ENCODE assay signal across 19 mouse cellular contexts in the genomic region with DNA sequence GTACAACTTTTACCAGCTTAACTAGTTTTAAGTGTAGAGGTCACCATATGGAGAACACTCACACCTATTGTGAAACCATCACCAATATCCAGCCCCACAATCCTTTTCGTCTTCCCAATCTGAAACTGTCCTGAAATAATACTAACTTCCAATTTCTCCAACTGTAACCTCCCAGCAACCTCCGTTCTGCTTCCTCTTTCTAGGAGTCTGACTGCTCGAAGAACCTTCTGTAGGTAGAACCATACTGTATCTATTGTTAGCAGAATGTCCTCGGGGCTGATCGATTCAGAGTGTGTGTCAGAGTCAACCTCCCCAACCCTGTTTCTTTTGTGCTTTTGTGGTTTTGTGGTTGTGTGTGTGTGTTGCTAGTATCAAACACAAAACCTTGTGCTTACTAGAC. TPM values are rescaled to one million over a fixed set of nuclear protein-coding genes. Genes with fewer than 3 reads are reported as not detected.
DNase-seq lines count a peak whose midpoint lies in the region; ATAC-seq and TF ChIP-seq lines count a peak whose summit lies in the region.
"Had no signal": no experiment of that assay in that cellular context is flagged by ENCODE, and none has a peak within 500 bp of the region (broad histone marks: within the 10 kb centered on the region; RNA-seq: fewer than 3 reads in every experiment).

No protein-coding gene starts in this region.

- no peaks in the 10 kb centered on the region for H3K9me3 ChIP-seq in MEL (replicated peaks; ENCODE audit: insufficient read depth, low read length)
- H3K9me3 ChIP-seq in stomach, postnatal 0 days (ENCODE audit: control insufficient read depth, low read length) = no peaks in the 10 kb centered on the region
- H3K9me3 ChIP-seq: embryonic facial prominence, embryonic 10.5 days; forebrain, embryonic 10.5 days; G1E; heart, embryonic 12.5 days had no signal

- H3K27ac ChIP-seq in MEL (ENCODE audit: control insufficient read depth, low read depth, low read length) = no peak overlapping the region
- peak overlapping the region; percentile 26; the same call in 1 of the 2 replicates for H3K27ac ChIP-seq in stomach, postnatal 0 days (replicated peaks)
- H3K27ac ChIP-seq: embryonic facial prominence, embryonic 10.5 days; forebrain, embryonic 10.5 days had no signal

- H3K27me3 ChIP-seq in MEL (ENCODE audit: control insufficient read depth in 1 of 2, insufficient read depth in 2 of 2, low read length in 2 of 2) = no peaks in the 10 kb centered on the region
- no peaks in the 10 kb centered on the region for H3K27me3 ChIP-seq in stomach, postnatal 0 days (ENCODE audit: control insufficient read depth, insufficient read depth, low read length)
- H3K27me3 ChIP-seq: heart, embryonic 12.5 days had no signal

- WGBS in stomach, postnatal 0 days = 71% methylated on average over 5 of the region's 5 CpGs

- peaks cover 0 to 16% of the 10 kb centered on the region in 2 experiments; a peak in 2 of 4 replicates for H3K36me3 ChIP-seq in MEL (ENCODE audit: control insufficient read depth in 1 of 2, insufficient read depth in 2 of 2, low read length in 2 of 2)
- H3K36me3 ChIP-seq in stomach, postnatal 0 days (ENCODE audit: control insufficient read depth, insufficient read depth, low read length) = no peaks in the 10 kb centered on the region
- H3K36me3 ChIP-seq: embryonic facial prominence, embryonic 10.5 days; forebrain, embryonic 10.5 days; G1E; heart, embryonic 12.5 days had no signal

- no peak overlapping the region for H3K4me3 ChIP-seq in MEL (ENCODE audit: control insufficient read depth in 1 of 2, insufficient read depth in 1 of 2, low read depth in 2 of 2, low read length in 2 of 2)
- H3K4me3 ChIP-seq in stomach, postnatal 0 days (ENCODE audit: low read depth, low read length) = no peak overlapping the region
- H3K4me3 ChIP-seq: embryonic facial prominence, embryonic 10.5 days; forebrain, embryonic 10.5 days; heart, embryonic 12.5 days had no signal

- H3K9ac ChIP-seq in MEL (ENCODE audit: control insufficient read depth, low read depth, low read length, poor library complexity, severe bottlenecking) = no peak overlapping the region
- no peak overlapping the region for H3K9ac ChIP-seq in stomach, postnatal 0 days (ENCODE audit: low read length)
- H3K9ac ChIP-seq: heart, embryonic 12.5 days had no signal

- ATAC-seq in granulocyte monocyte progenitor cell, adult 5-6 weeks (replicated peaks; ENCODE audit: poor library complexity, severe bottlenecking) = peak; percentile 51
- ATAC-seq in megakaryocyte, adult 5-6 weeks (ENCODE audit: poor library complexity, severe bottlenecking) = peak; percentile 39; the same call in 1 of the 2 replicates
- no peak for ATAC-seq in stomach, postnatal 0 days (ENCODE audit: low FRiP score, low TSS enrichment)
- ATAC-seq: hindbrain, embryonic 16.5 days; inflammation-experienced regulatory T-cells, adult 6 months had no signal

- TF ChIP-seq CTCF in MEL (IDR thresholded peaks at IDR 0.05 in 2 of 3, conservative IDR thresholded peaks at IDR 0.05 in 1 of 3; ENCODE audit: control insufficient read depth in 1 of 3, insufficient read depth in 1 of 3, low read depth in 2 of 3, low read length in 3 of 3, poor library complexity in 1 of 3, severe bottlenecking in 1 of 3) = no peak
- TF ChIP-seq CTCF in stomach, postnatal 0 days (IDR thresholded peaks at IDR 0.05; ENCODE audit: low read depth) = no peak

- peak; percentile 59 for DNase-seq in MEL (ENCODE audit: low read depth, low spot score)
- no peak for DNase-seq in stomach, postnatal 0 days (ENCODE audit: low spot score)
- DNase-seq in neural tube, embryonic 10.5 days (ENCODE audit: extremely low spot score, low spot score) = no peak
- DNase-seq in spleen, postnatal 4 days (ENCODE audit: low spot score in 2 of 2) = no peak
- DNase-seq in B cell, adult 2 months = no peak
- DNase-seq: adrenal gland, postnatal 10 days; cerebellum, adult 18-20 months; cerebellum, adult 9-11 months; cerebellum, postnatal 36 days; gastrocnemius, postnatal 10 days; heart, postnatal 36 days had no signal

- H3K4me1 ChIP-seq in MEL (ENCODE audit: control insufficient read depth in 1 of 2, insufficient read depth in 2 of 2, low read length in 2 of 2) = peaks cover 7 to 9% of the 10 kb centered on the region in 2 experiments
- peaks cover 4% of the 10 kb centered on the region; the same call in 1 of the 2 replicates for H3K4me1 ChIP-seq in stomach, postnatal 0 days (replicated peaks; ENCODE audit: control insufficient read depth, insufficient read depth)

- H3K79me2 ChIP-seq in MEL (ENCODE audit: control insufficient read depth, insufficient read depth, low read length, poor library complexity) = no peaks in the 10 kb centered on the region

- no peak for TF ChIP-seq POLR2A in MEL (IDR thresholded peaks at IDR 0.05; ENCODE audit: control insufficient read depth in 1 of 2, insufficient read depth in 1 of 2, low read depth in 1 of 2, low read length in 2 of 2, poor library complexity in 1 of 2)

- TF ChIP-seq EP300 in MEL (IDR thresholded peaks at IDR 0.05; ENCODE audit: low read depth in 1 of 2, low read length in 2 of 2) = no peak
- TF ChIP-seq EP300 in stomach, postnatal 0 days (optimal IDR thresholded peaks at IDR 0.05) = no peak

- no peak overlapping the region for H3K4me2 ChIP-seq in stomach, postnatal 0 days (replicated peaks; ENCODE audit: low read depth)
- H3K4me2 ChIP-seq: heart, embryonic 12.5 days had no signal

- TF ChIP-seq RAD21 in MEL (IDR thresholded peaks at IDR 0.05; ENCODE audit: low read depth, low read length) = no peak

TF ChIP-seq in MEL, 35 proteins besides CTCF, POLR2A, EP300 and RAD21:
- TF ChIP-seq GATA1 (IDR thresholded peaks at IDR 0.05; ENCODE audit: low read depth, low read length) (peak; percentile 14; the same call in 1 of the 2 replicates), JUND (IDR thresholded peaks at IDR 0.05; ENCODE audit: low read depth, low read length) (no peak), TAL1 (IDR thresholded peaks at IDR 0.05; ENCODE audit: low read length) (peak; percentile 46), MAX (IDR thresholded peaks at IDR 0.05; ENCODE audit: low read length) (no peak), TBP (IDR thresholded peaks at IDR 0.05; ENCODE audit: low read depth, low read length) (peak; percentile 95)

RNA-seq across cellular contexts. Expression of a gene that starts 25.0 kb away (rescaled TPM):
- 8.1 and 10.4 TPM in 2 replicates for total RNA-seq in MEL (2012; rRNA removed)
- 10 to 100 TPM in 1 of 2 experiments, not detected in 1; 34.0 TPM for polyA plus RNA-seq in MEL (2012; ENCODE audit: insufficient read depth in 1 of 2, insufficient read length in 2 of 2, low read depth in 1 of 2, low replicate concordance in 2 of 2, missing spikeins in 1 of 2)
- total RNA-seq in granulocyte monocyte progenitor cell, adult 5-6 weeks (2014; fragmentation: Nextera tagmentation) = 70.6 and 91.9 TPM in 2 replicates
- 25.2 and 30.9 TPM in 2 replicates for total RNA-seq in granulocyte monocyte progenitor cell, adult 5-6 weeks (2017)
- total RNA-seq in megakaryocyte, adult 5-6 weeks (2015) = 27.0 and 33.7 TPM in 2 replicates
- 10.0 and 12.7 TPM in 2 replicates for total RNA-seq in megakaryocyte, adult 5-6 weeks (2017)
- polyA plus RNA-seq in stomach, postnatal 0 days (2015; fragmentation: Nextera tagmentation; extraction: Ambion mirVana) = 5.9 and 6.0 TPM in 2 replicates
